Mouse (Mus musculus) liver, embryonic 13.5 days (tissue): Measurements from ENCODE around the gene Tbc1d20. TPM values are rescaled to one million over a fixed set of nuclear protein-coding genes. Genes with fewer than 3 reads are reported as not detected.

Experiments
- ATAC-seq: fragments of 200-750 bp; cut with Nextera tagmentation; 2 replicates; pipeline ENCODE4 v1.8.0; 2017; ENCODE audit warnings: low read depth, mild to moderate bottlenecking, moderate number of reproducible peaks, moderate library complexity
- DNase-seq: peaks from one replicate; pipeline ENCODE4 v3.0.0; 2022
- H3K27ac ChIP-seq: fragments of 300-500 bp; sonication (generic); 2 replicates; pipeline ENCODE4 v1.5.1; 2015; ENCODE audit warnings: moderate library complexity, mild to moderate bottlenecking, inconsistent platforms
- H3K27me3 ChIP-seq: fragments of 300-500 bp; sonication (generic); 2 replicates; pipeline ENCODE4 v1.6.1; 2015; ENCODE audit warnings: mild to moderate bottlenecking, inconsistent platforms
- H3K36me3 ChIP-seq: fragments of 300-500 bp; sonication (generic); 2 replicates; pipeline ENCODE4 v1.6.1; 2015; ENCODE audit warnings: mild to moderate bottlenecking, inconsistent platforms
- H3K4me1 ChIP-seq: fragments of 300-500 bp; sonication (generic); replicated peaks from 2 replicates; pipeline ENCODE4 v1.6.1; 2015; ENCODE audit warnings: inconsistent platforms
- H3K4me2 ChIP-seq: fragments of 300-500 bp; sonication (generic); 2 replicates; pipeline ENCODE4 v1.6.1; 2015; ENCODE audit warnings: inconsistent platforms, mild to moderate bottlenecking, moderate library complexity
- H3K4me3 ChIP-seq: fragments of 300-500 bp; sonication (generic); replicated peaks from 2 replicates; pipeline ENCODE4 v1.5.1; 2015; ENCODE audit warnings: mild to moderate bottlenecking, inconsistent platforms
- H3K9ac ChIP-seq: fragments of 300-500 bp; sonication (generic); 2 replicates; pipeline ENCODE4 v1.6.1; 2015; ENCODE audit warnings: mild to moderate bottlenecking, inconsistent platforms
- H3K9me3 ChIP-seq: fragments of 300-500 bp; sonication (generic); replicated peaks from 2 replicates; pipeline ENCODE4 v1.6.1; 2016; ENCODE audit warnings: inconsistent platforms
- WGBS: fragments of 180-500 bp; shearing (Covaris S2); methylation state at CpG from one replicate; pipeline ENCODE4 v1.1.7; 2015; ENCODE audit not compliant: insufficient replicate concordance; 5-methylcytosine and 5-hydroxymethylcytosine counted together
- polyA plus RNA-seq: library from polyadenylated mRNA; unstranded; fragments of >200 nt; fragmentation: Nextera tagmentation; extraction: Ambion mirVana; gene quantifications from 2 replicates; pipeline ENCODE4 v1.2.1, GENCODE M21; 2015

The Tbc1d20 gene
- polyA plus RNA-seq, 1 experiment from 2014 or later: 10.9 TPM

GRCm38 (mm10) chr2:152302862-152303261 is 9.2 kb downstream of the Tbc1d20 start:
- DNase-seq (no peak), ATAC-seq (no peak)
- Histone ChIP-seq H3K9me3 (no peaks in the 10 kb centered on the region), H3K9ac (no peak overlapping the region), H3K36me3 (peaks cover 57% of the 10 kb centered on the region), H3K27ac (no peak overlapping the region), H3K4me2 (no peak overlapping the region), H3K4me1 (peaks cover 22% of the 10 kb centered on the region), H3K27me3 (no peaks in the 10 kb centered on the region), H3K4me3 (no peak overlapping the region)
- 87% methylated on average over 2 of the region's 2 CpGs for WGBS

GRCm38 (mm10) chr2:152303781-152304180 is 10.2 kb downstream of the Tbc1d20 start:
- peaks cover 16% of the 10 kb centered on the region for H3K4me1 ChIP-seq
- H3K4me3 ChIP-seq: no peak overlapping the region
- 73% methylated on average over 5 of the region's 5 CpGs for WGBS
- no peak overlapping the region for H3K9ac ChIP-seq
- DNase-seq (no peak), ATAC-seq (no peak)
- no peaks in the 10 kb centered on the region for H3K27me3 ChIP-seq
- H3K9me3 ChIP-seq: no peaks in the 10 kb centered on the region
- no peak overlapping the region for H3K4me2 ChIP-seq
- H3K36me3 ChIP-seq: peaks cover 66% of the 10 kb centered on the region
- H3K27ac ChIP-seq: no peak overlapping the region

GRCm38 (mm10) chr2:152305480-152305879 is 11.9 kb downstream of the Tbc1d20 start:
- no peak overlapping the region for H3K27ac ChIP-seq
- 80% methylated on average over 6 of the region's 6 CpGs for WGBS
- H3K4me3 ChIP-seq: no peak overlapping the region
- H3K36me3 ChIP-seq: peaks cover 78% of the 10 kb centered on the region
- ATAC-seq (no peak), DNase-seq (no peak)
- no peaks in the 10 kb centered on the region for H3K27me3 ChIP-seq
- H3K9me3 ChIP-seq: no peaks in the 10 kb centered on the region
- no peak overlapping the region for H3K9ac ChIP-seq
- H3K4me1 ChIP-seq: peaks cover 16% of the 10 kb centered on the region
- no peak overlapping the region for H3K4me2 ChIP-seq

GRCm38 (mm10) chr2:152307186-152307585 is 13.6 kb downstream of the Tbc1d20 start:
- no peak overlapping the region for H3K4me3 ChIP-seq
- 84% methylated on average over 3 of the region's 3 CpGs for WGBS
- H3K27me3 ChIP-seq: no peaks in the 10 kb centered on the region
- no peak overlapping the region for H3K4me2 ChIP-seq
- no peak for DNase-seq
- ATAC-seq: no peak
- no peak overlapping the region for H3K9ac ChIP-seq
- no peak overlapping the region for H3K27ac ChIP-seq
- H3K4me1 ChIP-seq: peaks cover 16% of the 10 kb centered on the region
- peaks cover 92% of the 10 kb centered on the region for H3K36me3 ChIP-seq
- H3K9me3 ChIP-seq: no peaks in the 10 kb centered on the region

GRCm38 (mm10) chr2:152312996-152313395 is 19.4 kb downstream of the Tbc1d20 start:
- 83% methylated on average over 7 of the region's 7 CpGs for WGBS
- Histone ChIP-seq H3K4me3 (no peak overlapping the region), H3K9me3 (no peaks in the 10 kb centered on the region), H3K4me2 (no peak overlapping the region), H3K27ac (no peak overlapping the region), H3K9ac (no peak overlapping the region), H3K27me3 (no peaks in the 10 kb centered on the region), H3K4me1 (no peaks in the 10 kb centered on the region), H3K36me3 (peaks cover 97% of the 10 kb centered on the region)
- ATAC-seq (no peak), DNase-seq (no peak)

GRCm38 (mm10) chr2:152313926-152314325 is 20.3 kb downstream of the Tbc1d20 start:
- H3K9me3 ChIP-seq: no peaks in the 10 kb centered on the region
- no peak overlapping the region for H3K4me3 ChIP-seq
- ATAC-seq (no peak), DNase-seq (no peak)
- 89% methylated on average over 6 of the region's 6 CpGs for WGBS
- H3K36me3 ChIP-seq: peaks cover 97% of the 10 kb centered on the region
- no peak overlapping the region for H3K4me2 ChIP-seq
- no peak overlapping the region for H3K9ac ChIP-seq
- no peaks in the 10 kb centered on the region for H3K4me1 ChIP-seq
- no peaks in the 10 kb centered on the region for H3K27me3 ChIP-seq
- no peak overlapping the region for H3K27ac ChIP-seq

- Histone ChIP-seq H3K4me3 (no peak overlapping the region), H3K4me1 (no peaks in the 10 kb centered on the region), H3K4me2 (no peak overlapping the region), H3K9me3 (no peaks in the 10 kb centered on the region), H3K36me3 (peaks cover 96% of the 10 kb centered on the region), H3K27me3 (no peaks in the 10 kb centered on the region), H3K9ac (no peak overlapping the region), H3K27ac (no peak overlapping the region)
- no peak for ATAC-seq
- no peak for DNase-seq
- 77% methylated on average over 6 of the region's 6 CpGs for WGBS
These were observed 23.4 kb downstream of the Tbc1d20 start for GRCm38 (mm10) chr2:152317054-152317453.

- Histone ChIP-seq H3K4me3 (no peak overlapping the region), H3K4me2 (no peak overlapping the region), H3K4me1 (no peaks in the 10 kb centered on the region), H3K9me3 (no peaks in the 10 kb centered on the region), H3K36me3 (peaks cover 97% of the 10 kb centered on the region), H3K27me3 (no peaks in the 10 kb centered on the region), H3K9ac (no peak overlapping the region), H3K27ac (no peak overlapping the region)
- DNase-seq (no peak), ATAC-seq (no peak)
- 76% methylated on average over 5 of the region's 5 CpGs for WGBS
These were observed 27.9 kb downstream of the Tbc1d20 start for GRCm38 (mm10) chr2:152321558-152321957.

GRCm38 (mm10) chr2:152322198-152322597 is 28.6 kb downstream of the Tbc1d20 start:
- no peak overlapping the region for H3K4me3 ChIP-seq
- H3K9ac ChIP-seq: no peak overlapping the region
- WGBS: 80% methylated on average over 6 of the region's 6 CpGs
- no peaks in the 10 kb centered on the region for H3K4me1 ChIP-seq
- H3K4me2 ChIP-seq: no peak overlapping the region
- H3K36me3 ChIP-seq: peaks cover 97% of the 10 kb centered on the region
- ATAC-seq (no peak), DNase-seq (no peak)
- no peaks in the 10 kb centered on the region for H3K27me3 ChIP-seq
- no peak overlapping the region for H3K27ac ChIP-seq
- no peaks in the 10 kb centered on the region for H3K9me3 ChIP-seq

- no peak overlapping the region for H3K4me3 ChIP-seq
- peaks cover 94% of the 10 kb centered on the region for H3K36me3 ChIP-seq
- H3K4me2 ChIP-seq: no peak overlapping the region
- ATAC-seq: no peak
- 84% methylated on average over 14 of the region's 14 CpGs for WGBS
- no peak overlapping the region for H3K9ac ChIP-seq
- no peak overlapping the region for H3K27ac ChIP-seq
- no peaks in the 10 kb centered on the region for H3K27me3 ChIP-seq
- peaks cover 7% of the 10 kb centered on the region for H3K4me1 ChIP-seq
- H3K9me3 ChIP-seq: no peaks in the 10 kb centered on the region
- no peak for DNase-seq
These were observed 30.3 kb downstream of the Tbc1d20 start for GRCm38 (mm10) chr2:152323971-152324370.

GRCm38 (mm10) chr2:152324842-152325241 is 31.2 kb downstream of the Tbc1d20 start:
- DNase-seq (no peak), ATAC-seq (no peak)
- Histone ChIP-seq H3K9ac (no peak overlapping the region), H3K9me3 (no peaks in the 10 kb centered on the region), H3K27me3 (no peaks in the 10 kb centered on the region), H3K36me3 (peaks cover 95% of the 10 kb centered on the region), H3K4me1 (peaks cover 16% of the 10 kb centered on the region), H3K4me3 (no peak overlapping the region), H3K4me2 (no peak overlapping the region), H3K27ac (no peak overlapping the region)
- WGBS: 60% methylated on average over 3 of the region's 3 CpGs

GRCm38 (mm10) chr2:152326157-152326556 is 32.5 kb downstream of the Tbc1d20 start:
- Histone ChIP-seq H3K4me2 (no peak overlapping the region), H3K36me3 (peaks cover 88% of the 10 kb centered on the region), H3K4me1 (peaks cover 29% of the 10 kb centered on the region), H3K27me3 (no peaks in the 10 kb centered on the region), H3K9ac (no peak overlapping the region), H3K4me3 (no peak overlapping the region), H3K9me3 (no peaks in the 10 kb centered on the region), H3K27ac (no peak overlapping the region)
- DNase-seq: no peak
- WGBS: 87% methylated on average over 13 of the region's 13 CpGs
- no peak for ATAC-seq
